Mouse (Mus musculus) kidney, adult 2 months (tissue): Measurements from ENCODE around the gene Cyp2d22.

Experiments
- CTCF ChIP-seq: fragments of 200-500 bp; conservative IDR thresholded peaks from 2 replicates; pipeline ENCODE4 v1.5.1; 2011; ENCODE audit warnings: low read depth, mild to moderate bottlenecking, control low read depth, low read length, moderate library complexity, mixed read lengths; ENCODE audit not compliant: insufficient read depth, insufficient read length
- POLR2A ChIP-seq: fragments of 200-500 bp; IDR thresholded peaks from one replicate; pipeline ENCODE4 v1.6.1; 2011; ENCODE audit warnings: low read depth, low read length, control low read depth

GRCm38 (mm10) chr15:82382441-82382840 is 2.4 kb upstream of the Cyp2d22 start:
- TF ChIP-seq POLR2A (no peak), CTCF (no peak)
